Mouse (Mus musculus): ENCODE measurements at regions not wholly inside any gene's neighbourhood (a gene's known extent, or its start where the extent isn't known, plus 50 kb on each side); places are given as distances from the start of the nearest gene placed in this dataset.

DNA sequence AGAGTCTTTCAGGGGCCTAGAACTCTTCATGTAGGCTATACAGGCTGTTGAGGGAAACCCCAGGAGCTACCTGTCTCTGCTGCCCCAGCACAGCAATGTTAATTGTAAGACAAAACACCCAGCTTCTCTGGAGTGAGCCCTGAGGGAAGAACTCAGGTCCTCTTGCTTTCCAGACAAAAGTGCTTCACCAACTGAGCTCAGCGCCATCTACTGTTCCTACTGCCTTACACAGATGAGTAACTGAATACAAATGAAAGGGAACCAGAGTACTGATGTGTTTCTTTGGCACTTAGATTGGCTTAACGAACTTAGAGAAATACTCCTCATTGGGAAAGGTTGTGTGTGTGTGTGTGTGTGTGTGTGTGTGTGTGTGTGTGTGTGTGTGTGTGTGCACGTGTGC lies 603.1 kb upstream of the Hs6st1 start:
- H3K4me3 ChIP-seq (ENCODE audit: insufficient read depth, poor library complexity, severe bottlenecking) = no peak overlapping the region
- no peaks in the 10 kb centered on the region for H3K79me3 ChIP-seq (ENCODE audit: low read depth)
- TF ChIP-seq MYOD1 (IDR thresholded peaks at IDR 0.05; ENCODE audit: control insufficient read depth, insufficient read length, low read depth) = no peak
- no peak for TF ChIP-seq CTCF (IDR thresholded peaks at IDR 0.05; ENCODE audit: control insufficient read depth, insufficient read depth, insufficient read length)
- no peak for TF ChIP-seq MAX (IDR thresholded peaks at IDR 0.05)
- no peak for TF ChIP-seq CEBPB (IDR thresholded peaks at IDR 0.05; ENCODE audit: low read depth)
- no peak for TF ChIP-seq USF1 (IDR thresholded peaks at IDR 0.05; ENCODE audit: low read depth)
- TF ChIP-seq FOSL1 (IDR thresholded peaks at IDR 0.05; ENCODE audit: insufficient read depth, low read length, poor library complexity, severe bottlenecking) = no peak
- no peak for TF ChIP-seq MYOG (IDR thresholded peaks at IDR 0.05; ENCODE audit: control insufficient read depth, extremely low read depth, insufficient read length)
- H3K79me2 ChIP-seq (ENCODE audit: control insufficient read depth, insufficient read depth) = no peaks in the 10 kb centered on the region
- H3ac ChIP-seq (ENCODE audit: control insufficient read depth, insufficient read length, low read depth) = no peak overlapping the region
- no peaks in the 10 kb centered on the region for H3K36me3 ChIP-seq (ENCODE audit: control insufficient read depth, insufficient read depth)
- H3K27me3 ChIP-seq (ENCODE audit: control insufficient read depth, insufficient read depth, insufficient read length) = no peaks in the 10 kb centered on the region

DNA sequence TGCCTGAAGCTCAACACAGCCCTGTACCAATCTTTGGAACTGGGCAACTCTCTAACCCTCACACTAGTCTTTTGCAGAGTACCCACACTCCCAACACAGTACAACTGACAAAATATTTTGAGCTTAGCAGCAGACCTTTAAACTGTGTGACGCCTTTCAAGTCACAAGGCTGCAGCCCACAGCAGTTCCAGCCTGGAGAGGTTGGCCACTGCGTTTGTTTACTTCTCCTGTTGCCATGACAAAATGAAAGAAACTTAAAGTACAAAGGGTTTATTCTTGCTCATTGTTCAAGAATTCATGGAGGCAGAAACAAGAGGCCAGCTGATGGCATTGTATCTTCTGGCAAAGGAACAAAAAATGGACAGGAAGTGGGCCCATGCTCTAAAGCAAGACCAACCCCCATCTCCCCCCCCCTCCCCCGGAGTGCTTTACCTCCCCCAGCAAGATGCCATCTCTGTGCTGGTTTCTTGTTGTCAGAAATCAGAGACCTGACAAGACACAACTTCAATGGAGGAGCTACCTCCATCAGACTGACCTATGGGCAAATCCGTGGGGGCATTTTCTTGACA lies 598.9 kb upstream of the Hs6st1 start:
- TF ChIP-seq USF1 (IDR thresholded peaks at IDR 0.05; ENCODE audit: low read depth) (no peak), MAX (IDR thresholded peaks at IDR 0.05) (no peak), FOSL1 (IDR thresholded peaks at IDR 0.05; ENCODE audit: insufficient read depth, low read length, poor library complexity, severe bottlenecking) (no peak), MYOG (IDR thresholded peaks at IDR 0.05; ENCODE audit: control insufficient read depth, extremely low read depth, insufficient read length) (no peak), CEBPB (IDR thresholded peaks at IDR 0.05; ENCODE audit: low read depth) (no peak), CTCF (IDR thresholded peaks at IDR 0.05; ENCODE audit: control insufficient read depth, insufficient read depth, insufficient read length) (no peak), MYOD1 (IDR thresholded peaks at IDR 0.05; ENCODE audit: control insufficient read depth, insufficient read length, low read depth) (no peak)

DNA sequence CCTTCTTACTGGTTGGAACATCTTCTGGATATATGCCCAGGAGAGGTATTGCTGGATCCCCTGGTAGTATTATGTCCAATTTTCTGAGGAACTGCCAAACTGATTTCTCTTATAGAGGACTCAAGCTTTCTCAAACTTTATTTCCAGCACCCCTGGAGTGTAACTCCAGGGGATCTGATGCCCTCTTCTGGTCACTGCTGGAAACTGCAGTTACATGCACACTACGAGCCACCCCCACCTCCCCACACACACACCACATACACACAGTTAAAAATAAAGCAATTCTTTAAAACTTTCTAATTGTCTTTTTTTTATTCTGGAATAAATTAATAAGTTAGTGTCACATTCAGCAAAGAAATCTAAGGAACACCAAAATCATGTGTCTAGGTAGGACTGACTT lies 589.9 kb upstream of the Hs6st1 start:
- Histone ChIP-seq H3K79me3 (ENCODE audit: low read depth) (no peaks in the 10 kb centered on the region), H3ac (ENCODE audit: control insufficient read depth, insufficient read length, low read depth) (no peak overlapping the region), H3K27me3 (ENCODE audit: control insufficient read depth, insufficient read depth, insufficient read length) (no peaks in the 10 kb centered on the region), H3K4me3 (ENCODE audit: insufficient read depth, poor library complexity, severe bottlenecking) (no peak overlapping the region), H3K36me3 (ENCODE audit: control insufficient read depth, insufficient read depth) (no peaks in the 10 kb centered on the region), H3K79me2 (ENCODE audit: control insufficient read depth, insufficient read depth) (no peaks in the 10 kb centered on the region)
- TF ChIP-seq CTCF (IDR thresholded peaks at IDR 0.05; ENCODE audit: control insufficient read depth, insufficient read depth, insufficient read length) (no peak), MYOD1 (IDR thresholded peaks at IDR 0.05; ENCODE audit: control insufficient read depth, insufficient read length, low read depth) (no peak)

More for the DNA sequence above, 598.9 kb upstream of the Hs6st1 start:
- Histone ChIP-seq H3K79me3 (ENCODE audit: low read depth) (no peaks in the 10 kb centered on the region), H3K4me3 (ENCODE audit: insufficient read depth, poor library complexity, severe bottlenecking) (no peak overlapping the region), H3K27me3 (ENCODE audit: control insufficient read depth, insufficient read depth, insufficient read length) (no peaks in the 10 kb centered on the region), H3ac (ENCODE audit: control insufficient read depth, insufficient read length, low read depth) (no peak overlapping the region), H3K36me3 (ENCODE audit: control insufficient read depth, insufficient read depth) (no peaks in the 10 kb centered on the region), H3K79me2 (ENCODE audit: control insufficient read depth, insufficient read depth) (no peaks in the 10 kb centered on the region)

DNA sequence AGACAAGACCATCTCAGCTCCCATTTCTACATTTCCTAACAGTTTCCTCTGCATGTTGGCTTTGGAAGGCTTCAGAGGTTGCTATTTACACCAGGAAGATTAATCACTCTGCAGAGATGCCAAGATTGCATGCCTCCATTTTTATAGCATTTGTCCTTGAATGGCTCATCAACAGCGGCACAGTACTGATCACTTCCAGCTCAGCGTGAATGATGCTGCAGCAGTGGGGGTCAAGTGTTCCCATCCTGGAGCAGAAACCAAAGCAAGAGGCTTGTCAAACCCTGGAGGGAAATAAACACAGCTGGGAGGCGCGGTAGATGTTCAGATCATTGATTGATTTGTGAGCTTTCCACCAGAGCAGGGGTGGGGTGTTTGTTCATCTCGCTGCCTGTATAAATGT lies 572.2 kb upstream of the Hs6st1 start:
- Histone ChIP-seq H3K79me2 (ENCODE audit: control insufficient read depth, insufficient read depth) (no peaks in the 10 kb centered on the region), H3ac (ENCODE audit: control insufficient read depth, insufficient read length, low read depth) (no peak overlapping the region), H3K27me3 (ENCODE audit: control insufficient read depth, insufficient read depth, insufficient read length) (no peaks in the 10 kb centered on the region), H3K4me3 (ENCODE audit: insufficient read depth, poor library complexity, severe bottlenecking) (no peak overlapping the region), H3K36me3 (ENCODE audit: control insufficient read depth, insufficient read depth) (no peaks in the 10 kb centered on the region), H3K79me3 (ENCODE audit: low read depth) (no peaks in the 10 kb centered on the region)
- no peak for TF ChIP-seq MAX (IDR thresholded peaks at IDR 0.05)
- TF ChIP-seq CTCF (IDR thresholded peaks at IDR 0.05; ENCODE audit: control insufficient read depth, insufficient read depth, insufficient read length) = no peak
- TF ChIP-seq USF1 (IDR thresholded peaks at IDR 0.05; ENCODE audit: low read depth) = no peak
- TF ChIP-seq CEBPB (IDR thresholded peaks at IDR 0.05; ENCODE audit: low read depth) = no peak
- TF ChIP-seq FOSL1 (IDR thresholded peaks at IDR 0.05; ENCODE audit: insufficient read depth, low read length, poor library complexity, severe bottlenecking) = no peak
- no peak for TF ChIP-seq MYOG (IDR thresholded peaks at IDR 0.05; ENCODE audit: control insufficient read depth, extremely low read depth, insufficient read length)
- no peak for TF ChIP-seq MYOD1 (IDR thresholded peaks at IDR 0.05; ENCODE audit: control insufficient read depth, insufficient read length, low read depth)

DNA sequence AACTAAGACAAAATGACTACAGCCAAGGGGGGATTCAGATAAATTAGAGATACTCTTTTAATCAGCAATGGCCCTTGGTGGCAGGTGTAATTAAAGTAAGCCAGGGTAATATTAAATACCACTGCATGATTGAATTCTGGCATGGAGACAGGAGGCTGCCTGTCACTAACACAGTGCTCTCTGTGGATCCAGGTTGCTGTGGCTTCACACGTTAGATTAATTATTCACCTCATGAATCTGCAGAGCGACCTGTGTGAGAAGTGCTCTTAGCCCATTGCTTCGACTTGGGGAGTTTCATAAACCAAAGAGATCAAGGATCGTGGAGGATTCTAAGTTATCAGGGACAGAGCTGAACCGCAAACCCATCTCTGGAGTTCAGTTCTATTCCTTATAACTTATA lies 545.2 kb upstream of the Hs6st1 start:
- Histone ChIP-seq H3K79me2 (ENCODE audit: control insufficient read depth, insufficient read depth) (no peaks in the 10 kb centered on the region), H3ac (ENCODE audit: control insufficient read depth, insufficient read length, low read depth) (no peak overlapping the region), H3K79me3 (ENCODE audit: low read depth) (no peaks in the 10 kb centered on the region), H3K36me3 (ENCODE audit: control insufficient read depth, insufficient read depth) (no peaks in the 10 kb centered on the region), H3K4me3 (ENCODE audit: insufficient read depth, poor library complexity, severe bottlenecking) (no peak overlapping the region), H3K27me3 (ENCODE audit: control insufficient read depth, insufficient read depth, insufficient read length) (no peaks in the 10 kb centered on the region)
- no peak for TF ChIP-seq MAX (IDR thresholded peaks at IDR 0.05)
- no peak for TF ChIP-seq CEBPB (IDR thresholded peaks at IDR 0.05; ENCODE audit: low read depth)

- TF ChIP-seq MYOD1 (IDR thresholded peaks at IDR 0.05; ENCODE audit: control insufficient read depth, insufficient read length, low read depth) (no peak), USF1 (IDR thresholded peaks at IDR 0.05; ENCODE audit: low read depth) (no peak), FOSL1 (IDR thresholded peaks at IDR 0.05; ENCODE audit: insufficient read depth, low read length, poor library complexity, severe bottlenecking) (no peak), CTCF (IDR thresholded peaks at IDR 0.05; ENCODE audit: control insufficient read depth, insufficient read depth, insufficient read length) (no peak), MYOG (IDR thresholded peaks at IDR 0.05; ENCODE audit: control insufficient read depth, extremely low read depth, insufficient read length) (no peak), CEBPB (IDR thresholded peaks at IDR 0.05; ENCODE audit: low read depth) (no peak), MAX (IDR thresholded peaks at IDR 0.05) (no peak)
- Histone ChIP-seq H3ac (ENCODE audit: control insufficient read depth, insufficient read length, low read depth) (no peak overlapping the region), H3K36me3 (ENCODE audit: control insufficient read depth, insufficient read depth) (no peaks in the 10 kb centered on the region), H3K27me3 (ENCODE audit: control insufficient read depth, insufficient read depth, insufficient read length) (no peaks in the 10 kb centered on the region), H3K4me3 (ENCODE audit: insufficient read depth, poor library complexity, severe bottlenecking) (no peak overlapping the region), H3K79me2 (ENCODE audit: control insufficient read depth, insufficient read depth) (no peaks in the 10 kb centered on the region), H3K79me3 (ENCODE audit: low read depth) (no peaks in the 10 kb centered on the region)
Measured at GRCm38 (mm10) chr1:35523790-35524362, 544.3 kb upstream of the Hs6st1 start.

All from C2C12 (cell line).